Mouse (Mus musculus): ENCODE data around the gene Ccdc127. TPM values are rescaled to one million over a fixed set of nuclear protein-coding genes. Genes with fewer than 3 reads are reported as not detected.

Ccdc127 gene
- polyA plus RNA-seq, 2 experiments = 22.0 to 50.3 TPM

DNA sequence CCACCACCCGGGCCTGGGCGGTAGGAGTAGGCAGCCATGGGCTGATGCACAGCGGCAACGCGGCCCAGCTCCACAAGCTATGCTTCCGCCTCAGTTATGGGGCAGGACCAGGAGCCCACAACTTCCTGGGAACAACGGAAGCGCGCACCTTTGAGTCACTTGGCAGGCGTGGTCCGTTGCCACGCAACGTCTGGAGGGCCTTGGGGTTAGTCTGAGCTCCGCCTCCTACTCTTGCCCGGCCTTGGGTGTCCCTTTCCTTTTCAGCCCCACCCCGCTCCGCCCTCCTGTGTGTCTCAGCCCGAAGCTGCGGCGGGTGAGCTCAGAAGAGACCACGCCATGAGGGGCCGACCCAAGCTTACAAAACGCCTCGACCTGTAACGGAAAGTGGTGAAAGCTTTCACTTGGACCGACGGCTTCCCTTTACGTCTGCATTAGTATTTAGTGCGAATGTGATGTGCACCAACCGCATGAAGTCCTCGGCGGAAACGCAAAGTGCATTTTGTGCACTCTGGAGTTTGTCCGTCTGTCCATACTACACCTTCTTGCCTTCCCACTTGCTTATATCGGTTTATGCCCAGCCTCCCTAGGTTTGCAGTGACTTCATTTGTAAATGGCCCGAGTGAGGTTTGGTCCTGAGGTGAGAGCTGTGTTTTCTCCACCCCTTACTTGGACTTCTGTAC, 32.8 kb upstream of the Ccdc127 start, which contains the start of gene Pdcd6:
Pdcd6 (minus strand) TSS at position 411 of the 680 bp plus-strand sequence.
- DNase-seq (ENCODE audit: low spot score) = peak; percentile 96
- Histone ChIP-seq H3K4me3 (replicated peaks; ENCODE audit: low read length) (peak within 1 kb of the TSS; percentile 78), H3K27me3 (ENCODE audit: control insufficient read depth, insufficient read depth, low read length) (no peaks in the 10 kb centered on the region), H3K9ac (ENCODE audit: low read depth, low read length, severe bottlenecking) (peak within 1 kb of the TSS; percentile 82), H3K27ac (replicated peaks; ENCODE audit: low read depth, low read length) (peak within 1 kb of the TSS; percentile 73), H3K4me2 (replicated peaks; ENCODE audit: low read depth, low read length, severe bottlenecking) (peak within 1 kb of the TSS; percentile 70), H3K4me1 (ENCODE audit: control insufficient read depth, insufficient read depth, low read length) (peaks cover 7% of the 10 kb centered on the region), H3K36me3 (ENCODE audit: control insufficient read depth, insufficient read depth, low read length) (peaks cover 30% of the 10 kb centered on the region), H3K9me3 (ENCODE audit: control insufficient read depth, low read length) (no peaks in the 10 kb centered on the region)
- 1% methylated on average over 33 of the region's 36 CpGs for WGBS
- TF ChIP-seq POLR2A (IDR thresholded peaks at IDR 0.05; ENCODE audit: borderline replicate concordance, extremely low read depth, insufficient read depth, insufficient read length) = 0 out of 2 replicates have a peak, but pooled peaks have one; percentile 64
- ATAC-seq (ENCODE audit: low FRiP score, low read depth) = peak; percentile 99

DNA sequence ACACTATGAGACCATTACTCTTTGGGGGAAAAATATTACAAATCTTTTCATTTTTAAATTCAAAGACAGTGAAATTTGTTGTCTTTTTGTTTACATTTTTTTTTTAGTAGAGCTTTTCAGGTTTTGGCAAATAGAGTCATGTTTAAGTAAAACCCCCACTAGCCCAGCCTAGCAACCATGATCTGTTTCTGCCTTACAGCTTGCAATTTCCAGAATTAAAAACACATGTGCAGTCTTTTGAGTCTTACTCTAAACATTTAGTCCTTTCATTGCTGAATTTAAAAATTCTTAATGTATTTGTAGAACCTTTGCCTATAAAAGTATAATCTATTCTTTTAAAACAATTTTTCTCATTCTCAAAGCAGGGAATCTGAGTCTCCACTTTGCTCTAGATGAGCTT, 20.8 kb upstream of the Ccdc127 start:
- Histone ChIP-seq H3K9me3 (ENCODE audit: control insufficient read depth, low read length) (no peaks in the 10 kb centered on the region), H3K4me2 (replicated peaks; ENCODE audit: low read depth, low read length, severe bottlenecking) (no peak overlapping the region), H3K27me3 (ENCODE audit: control insufficient read depth, insufficient read depth, low read length) (no peaks in the 10 kb centered on the region), H3K4me3 (replicated peaks; ENCODE audit: low read length) (no peak overlapping the region), H3K4me1 (ENCODE audit: control insufficient read depth, insufficient read depth, low read length) (no peaks in the 10 kb centered on the region), H3K27ac (replicated peaks; ENCODE audit: low read depth, low read length) (no peak overlapping the region), H3K9ac (ENCODE audit: low read depth, low read length, severe bottlenecking) (no peak overlapping the region), H3K36me3 (ENCODE audit: control insufficient read depth, insufficient read depth, low read length) (peaks cover 74% of the 10 kb centered on the region)
- peak; percentile 30 for DNase-seq (ENCODE audit: low spot score)
- TF ChIP-seq POLR2A (IDR thresholded peaks at IDR 0.05; ENCODE audit: borderline replicate concordance, extremely low read depth, insufficient read depth, insufficient read length) = no peak
- ATAC-seq (ENCODE audit: low FRiP score, low read depth) = no peak

DNA sequence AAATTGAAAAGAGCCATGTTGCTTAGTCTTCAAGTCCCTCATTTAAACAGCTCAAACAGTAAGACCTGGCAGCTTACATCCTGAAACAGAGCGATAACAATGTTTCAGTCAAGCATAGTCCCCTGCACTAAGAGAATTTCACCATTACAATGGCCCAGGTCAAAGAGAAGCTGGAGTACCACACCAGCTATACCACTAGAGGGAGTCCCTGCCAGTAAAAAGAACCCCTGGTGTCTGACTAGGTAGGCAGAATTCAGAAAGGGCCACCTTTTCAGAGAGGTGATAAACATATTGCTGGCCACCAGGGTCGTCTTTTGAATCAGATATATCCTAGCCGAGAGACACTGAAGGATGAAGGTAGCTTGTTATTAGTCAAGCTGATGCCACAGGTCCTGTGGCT, 9.1 kb upstream of the Ccdc127 start:
- Histone ChIP-seq H3K9me3 (ENCODE audit: control insufficient read depth, low read length) (no peaks in the 10 kb centered on the region), H3K4me2 (replicated peaks; ENCODE audit: low read depth, low read length, severe bottlenecking) (no peak overlapping the region), H3K9ac (ENCODE audit: low read depth, low read length, severe bottlenecking) (no peak overlapping the region), H3K27ac (replicated peaks; ENCODE audit: low read depth, low read length) (no peak overlapping the region), H3K4me1 (ENCODE audit: control insufficient read depth, insufficient read depth, low read length) (no peaks in the 10 kb centered on the region), H3K27me3 (ENCODE audit: control insufficient read depth, insufficient read depth, low read length) (no peaks in the 10 kb centered on the region), H3K4me3 (replicated peaks; ENCODE audit: low read length) (no peak overlapping the region), H3K36me3 (ENCODE audit: control insufficient read depth, insufficient read depth, low read length) (peaks cover 75% of the 10 kb centered on the region)
- WGBS = 58% methylated on average over 3 of the region's 3 CpGs
- no peak for TF ChIP-seq POLR2A (IDR thresholded peaks at IDR 0.05; ENCODE audit: borderline replicate concordance, extremely low read depth, insufficient read depth, insufficient read length)
- peak; percentile 38 for DNase-seq (ENCODE audit: low spot score)
- peak; percentile 71; the same call in 1 of the 2 replicates for ATAC-seq (ENCODE audit: low FRiP score, low read depth)

DNA sequence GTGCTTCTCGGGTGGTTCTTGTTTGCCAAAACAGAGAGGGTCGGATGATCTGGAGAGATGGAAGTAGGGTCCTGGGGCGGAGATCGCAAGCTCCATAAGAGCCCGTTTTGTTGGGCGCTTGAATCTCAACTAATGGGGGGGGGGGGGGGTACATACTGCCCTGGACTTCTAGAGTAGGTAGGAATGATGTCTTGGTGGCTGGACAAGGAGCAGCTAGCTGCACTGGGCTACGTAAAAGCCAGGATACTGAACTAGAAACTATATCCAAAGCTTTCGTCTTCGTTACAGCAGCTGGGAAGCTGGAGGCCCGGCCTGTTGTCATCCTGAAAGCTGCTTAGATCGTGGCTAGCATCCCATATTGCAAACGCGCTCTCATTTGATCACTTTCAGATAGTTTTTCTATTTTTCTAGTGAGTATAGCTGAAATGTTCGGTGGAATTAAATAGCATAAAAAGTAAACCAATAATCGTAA, 362 bp downstream of the Ccdc127 start:
- ATAC-seq (ENCODE audit: low FRiP score, low read depth) = peak; percentile 32; the same call in 1 of the 2 replicates
- H3K27ac ChIP-seq (replicated peaks; ENCODE audit: low read depth, low read length) = peak overlapping the region; percentile 67
- H3K4me2 ChIP-seq (replicated peaks; ENCODE audit: low read depth, low read length, severe bottlenecking) = peak overlapping the region; percentile 59
- no peaks in the 10 kb centered on the region for H3K27me3 ChIP-seq (ENCODE audit: control insufficient read depth, insufficient read depth, low read length)
- H3K4me1 ChIP-seq (ENCODE audit: control insufficient read depth, insufficient read depth, low read length) = peaks cover 11% of the 10 kb centered on the region
- 0 out of 2 replicates have a peak, but pooled peaks cover 3% of the 10 kb centered on the region for H3K36me3 ChIP-seq (ENCODE audit: control insufficient read depth, insufficient read depth, low read length)
- no peaks in the 10 kb centered on the region for H3K9me3 ChIP-seq (ENCODE audit: control insufficient read depth, low read length)
- 2% methylated on average over 15 of the region's 15 CpGs for WGBS
- no peak for TF ChIP-seq POLR2A (IDR thresholded peaks at IDR 0.05; ENCODE audit: borderline replicate concordance, extremely low read depth, insufficient read depth, insufficient read length)
- H3K9ac ChIP-seq (ENCODE audit: low read depth, low read length, severe bottlenecking) = peak overlapping the region; percentile 87
- peak; percentile 22 for DNase-seq (ENCODE audit: low spot score)
- peak overlapping the region; percentile 86 for H3K4me3 ChIP-seq (replicated peaks; ENCODE audit: low read length)

DNA sequence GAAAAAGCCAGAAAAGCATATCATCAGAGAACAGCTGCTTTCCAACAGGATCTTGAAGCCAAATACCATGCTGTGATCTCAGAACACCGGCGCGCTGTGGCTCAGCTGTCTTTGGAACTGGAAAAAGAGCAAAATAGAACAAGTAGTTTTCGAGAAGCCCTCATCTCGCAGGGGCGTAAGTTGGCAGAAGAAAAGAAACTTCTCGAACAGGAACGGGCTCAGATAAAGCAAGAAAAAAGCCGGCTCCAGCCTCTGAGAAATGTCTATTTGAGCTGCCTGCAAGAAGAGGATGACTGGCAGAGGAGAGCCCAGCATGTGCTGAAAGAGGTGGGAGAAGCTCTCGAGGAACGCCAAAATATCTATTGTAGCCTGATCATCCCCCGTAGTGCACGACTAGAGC, 6.4 kb downstream of the Ccdc127 start:
- no peak overlapping the region for H3K4me2 ChIP-seq (replicated peaks; ENCODE audit: low read depth, low read length, severe bottlenecking)
- no peaks in the 10 kb centered on the region for H3K27me3 ChIP-seq (ENCODE audit: control insufficient read depth, insufficient read depth, low read length)
- TF ChIP-seq POLR2A (IDR thresholded peaks at IDR 0.05; ENCODE audit: borderline replicate concordance, extremely low read depth, insufficient read depth, insufficient read length) = no peak
- peaks cover 58% of the 10 kb centered on the region for H3K36me3 ChIP-seq (ENCODE audit: control insufficient read depth, insufficient read depth, low read length)
- no peaks in the 10 kb centered on the region for H3K4me1 ChIP-seq (ENCODE audit: control insufficient read depth, insufficient read depth, low read length)
- H3K9me3 ChIP-seq (ENCODE audit: control insufficient read depth, low read length) = no peaks in the 10 kb centered on the region
- DNase-seq (ENCODE audit: low spot score) = no peak
- no peak for ATAC-seq (ENCODE audit: low FRiP score, low read depth)
- no peak overlapping the region for H3K9ac ChIP-seq (ENCODE audit: low read depth, low read length, severe bottlenecking)
- H3K27ac ChIP-seq (replicated peaks; ENCODE audit: low read depth, low read length) = no peak overlapping the region
- H3K4me3 ChIP-seq (replicated peaks; ENCODE audit: low read length) = no peak overlapping the region
- 96% methylated on average over 13 of the region's 13 CpGs for WGBS
